Mouse (Mus musculus): ENCODE measurements around the gene Cwc22.
"Not testable (repeated sequence)": the region's sequence is repeated elsewhere in the genome, so short reads cannot be mapped to it uniquely, and the experiment has no call there.

Gene Cwc22

GRCm38 (mm10) chr2:77895906-77896570, 50.1 kb downstream of the Cwc22 start:
- DNase-seq, result not testable (repeated sequence)

- DNase-seq, result no peak
Measured at GRCm38 (mm10) chr2:77894896-77895295, 51.3 kb downstream of the Cwc22 start.

DNA sequence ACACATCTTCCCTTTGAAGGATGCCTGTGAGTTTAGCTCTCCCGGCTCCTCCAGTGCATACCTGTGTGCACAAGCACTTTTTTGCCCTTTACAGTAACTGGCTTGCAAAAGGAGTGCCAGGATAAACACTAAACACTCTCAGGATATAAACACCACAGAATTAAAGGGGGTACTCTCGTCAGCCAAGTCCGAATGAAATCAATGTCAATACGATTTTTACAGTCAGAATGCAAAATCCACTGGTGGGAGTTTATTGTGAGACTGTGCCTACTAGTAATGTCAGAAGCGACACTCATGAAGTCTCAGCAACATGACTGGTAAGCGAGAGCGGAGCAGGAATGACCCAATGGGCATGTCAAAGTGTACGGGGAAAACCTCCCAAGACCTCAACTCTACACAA, 52.7 kb downstream of the Cwc22 start:
- DNase-seq, result no peak

DNA sequence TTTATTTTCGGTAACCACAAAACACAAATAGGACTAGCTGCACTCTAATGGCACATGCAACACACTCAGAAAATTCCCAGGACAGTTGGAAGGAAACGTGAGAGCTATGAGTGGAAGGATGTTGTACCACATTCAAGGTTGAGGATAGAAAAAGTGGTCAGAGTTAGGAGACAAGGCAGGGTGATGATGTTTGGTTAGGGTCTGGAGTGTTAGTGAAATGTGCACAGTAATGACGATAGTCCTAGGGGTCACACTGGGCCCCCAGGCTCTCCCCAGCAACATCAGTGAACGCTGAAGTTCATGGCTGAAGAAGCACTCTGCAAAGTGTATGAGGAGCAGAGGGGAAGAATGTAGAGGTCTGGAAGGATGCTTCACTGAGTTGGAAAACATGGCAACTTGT, 53.6 kb downstream of the Cwc22 start:
- DNase-seq, result no peak

GRCm38 (mm10) chr2:77890836-77891438, 55.2 kb downstream of the Cwc22 start:
- DNase-seq, result no peak

DNA sequence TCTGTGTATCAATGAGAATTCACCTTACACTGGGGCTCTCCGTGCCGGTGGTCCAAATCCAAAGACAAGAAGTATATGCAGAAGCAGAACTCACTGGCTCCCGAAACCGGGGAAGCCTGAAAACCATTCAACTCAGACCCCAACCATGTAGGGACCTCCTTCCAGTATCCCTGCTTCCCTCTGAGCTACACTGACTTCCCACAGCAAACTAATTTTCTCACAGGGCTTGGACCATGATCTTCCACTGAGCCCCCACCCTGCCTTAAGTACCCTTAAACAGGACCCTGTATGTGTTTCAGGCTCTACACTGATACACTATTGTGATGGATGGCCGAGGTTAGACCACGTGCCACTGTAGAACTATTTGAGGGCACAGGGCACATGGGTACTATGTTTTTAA, 56.2 kb downstream of the Cwc22 start:
- DNase-seq, result no peak

DNA sequence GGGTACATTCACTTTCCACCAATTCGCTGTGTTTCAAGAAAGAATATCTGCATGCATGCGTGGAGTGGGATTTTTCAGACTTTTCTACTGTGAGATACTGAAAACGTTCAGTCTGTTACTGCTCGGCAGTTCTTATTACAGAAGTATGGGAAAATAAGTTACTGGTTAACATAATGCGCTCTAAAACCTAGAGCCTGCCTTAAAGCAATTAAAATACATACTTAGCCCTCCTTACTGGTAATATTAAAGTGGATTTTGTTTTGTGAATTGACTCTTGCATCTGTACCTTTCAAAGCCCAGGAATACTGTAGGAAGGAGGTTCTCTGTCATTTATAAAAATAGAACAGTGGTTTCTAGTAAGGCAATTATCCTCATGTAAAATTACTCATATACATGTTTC, 56.8 kb downstream of the Cwc22 start:
- no peak for DNase-seq

GRCm38 (mm10) chr2:77888826-77889225, 57.3 kb downstream of the Cwc22 start:
- no peak for DNase-seq

DNA sequence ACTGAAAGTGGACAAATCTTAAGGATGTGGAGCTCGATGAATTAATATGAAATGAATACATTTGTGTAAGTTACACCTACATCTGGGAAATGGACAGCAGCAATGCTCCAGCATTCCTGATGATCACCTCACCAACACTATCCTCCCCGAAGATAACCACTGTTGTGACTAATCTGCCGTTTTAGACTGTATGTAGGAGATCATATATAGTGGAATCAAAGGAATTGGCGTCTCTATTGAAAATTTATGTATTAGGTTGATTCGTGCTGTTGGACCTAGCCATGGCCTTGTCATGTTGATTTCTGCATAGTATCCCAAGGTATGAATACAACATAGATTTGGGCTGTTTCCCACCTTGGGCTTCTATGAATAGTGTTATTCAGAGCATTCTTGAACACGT, 58.1 kb downstream of the Cwc22 start:
- no peak for DNase-seq

- DNase-seq, result no peak
Measured at GRCm38 (mm10) chr2:77887166-77887565, 59.0 kb downstream of the Cwc22 start.

GRCm38 (mm10) chr2:77885491-77886130, 60.6 kb downstream of the Cwc22 start:
- DNase-seq, result no peak

DNA sequence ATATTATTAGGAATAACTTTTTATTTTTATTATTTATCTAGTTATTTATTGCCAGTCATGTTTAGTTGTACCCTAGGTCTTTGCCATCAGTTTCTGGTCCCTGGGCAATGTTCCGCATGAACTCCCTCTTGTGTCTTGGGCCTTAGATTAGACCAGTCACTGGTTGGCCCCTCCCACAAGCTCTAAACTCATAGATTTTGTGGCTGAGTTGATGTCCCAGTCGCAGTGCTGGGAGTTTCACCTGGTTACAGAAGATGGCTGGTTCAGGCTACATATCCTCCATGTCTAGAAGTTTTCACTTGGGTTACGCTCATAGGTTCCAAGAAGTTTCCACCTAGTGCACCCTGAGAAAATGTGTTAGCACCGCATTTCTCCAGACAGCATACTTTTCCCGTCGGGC, 61.1 kb downstream of the Cwc22 start:
- no peak for DNase-seq

DNA sequence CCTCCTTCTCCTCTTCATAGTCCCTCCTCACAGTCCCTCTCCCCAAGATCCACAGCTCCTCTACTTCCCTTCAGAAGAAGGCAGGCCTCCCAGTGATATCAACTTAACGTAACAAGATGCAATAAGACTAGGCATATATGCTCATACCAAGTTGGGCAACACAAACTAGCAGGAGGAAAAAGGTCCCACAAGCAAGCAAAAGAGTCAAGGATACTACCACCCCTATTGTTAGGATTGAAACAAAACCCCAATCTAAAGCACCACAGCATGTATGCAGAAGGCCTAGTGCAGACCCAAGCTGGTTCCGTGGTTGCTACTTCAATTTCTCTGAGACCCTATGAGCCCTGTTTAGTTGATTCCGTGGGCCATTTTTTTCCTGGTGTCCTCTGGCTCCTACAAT, 61.7 kb downstream of the Cwc22 start:
- no peak for DNase-seq

DNA sequence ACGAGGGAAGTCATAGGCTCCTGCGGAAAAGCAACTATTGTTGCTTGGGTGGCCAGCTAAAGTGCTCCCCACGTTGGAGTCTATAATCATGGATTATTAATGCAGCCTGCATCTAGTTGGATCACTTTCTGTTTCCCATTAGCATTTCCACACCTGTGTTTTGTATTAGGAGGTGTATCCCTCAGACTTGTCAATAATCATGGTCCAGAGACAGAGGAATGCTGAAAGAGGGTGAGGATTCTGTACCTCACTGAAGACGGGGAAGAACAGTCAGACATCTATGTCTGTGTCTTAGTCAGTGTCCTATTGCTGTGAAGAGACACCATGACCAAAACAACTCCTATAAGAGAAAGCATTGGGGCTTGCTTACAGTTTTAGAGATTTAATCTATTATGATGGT, 63.2 kb downstream of the Cwc22 start:
- no peak for DNase-seq

- DNase-seq, result no peak
Measured at GRCm38 (mm10) chr2:77881301-77882199, 64.6 kb downstream of the Cwc22 start.

DNA sequence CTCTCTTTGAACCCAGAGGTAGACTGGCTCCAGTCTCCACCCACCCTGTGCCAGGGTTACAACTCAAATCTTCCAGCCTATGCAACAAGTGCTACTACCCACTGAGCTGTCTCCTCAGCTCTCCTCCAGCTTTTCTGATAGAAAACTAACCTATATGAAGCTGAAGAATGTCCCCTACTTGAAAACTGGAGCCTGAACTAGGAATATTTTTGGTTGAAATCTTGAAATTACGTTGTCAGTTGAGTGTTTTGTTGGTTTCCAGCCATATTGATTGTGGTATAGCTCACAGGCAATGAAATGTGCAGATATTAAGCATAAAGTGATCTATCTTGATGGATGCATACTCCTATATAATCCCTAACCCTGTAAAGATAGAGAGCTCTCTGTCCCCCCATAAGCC, 65.8 kb downstream of the Cwc22 start:
- DNase-seq, result no peak

DNA sequence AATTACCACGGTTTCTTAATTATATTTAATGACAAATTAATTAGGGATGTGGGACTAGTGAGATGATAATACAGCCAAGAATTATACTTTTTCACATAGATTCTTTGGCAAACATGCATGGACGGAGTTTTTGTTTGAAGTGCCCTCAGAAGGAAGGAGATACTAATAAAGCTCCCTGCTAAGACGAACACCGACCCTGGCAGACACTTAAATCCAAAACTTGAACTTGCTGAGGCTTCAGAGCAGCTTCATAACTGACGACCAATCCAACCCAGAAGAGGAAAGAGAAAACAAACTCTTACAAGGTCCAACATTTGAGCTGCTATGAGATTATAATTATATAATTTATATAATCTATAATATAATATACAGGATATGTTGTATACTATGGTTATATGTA, 66.4 kb downstream of the Cwc22 start:
- no peak for DNase-seq

DNA sequence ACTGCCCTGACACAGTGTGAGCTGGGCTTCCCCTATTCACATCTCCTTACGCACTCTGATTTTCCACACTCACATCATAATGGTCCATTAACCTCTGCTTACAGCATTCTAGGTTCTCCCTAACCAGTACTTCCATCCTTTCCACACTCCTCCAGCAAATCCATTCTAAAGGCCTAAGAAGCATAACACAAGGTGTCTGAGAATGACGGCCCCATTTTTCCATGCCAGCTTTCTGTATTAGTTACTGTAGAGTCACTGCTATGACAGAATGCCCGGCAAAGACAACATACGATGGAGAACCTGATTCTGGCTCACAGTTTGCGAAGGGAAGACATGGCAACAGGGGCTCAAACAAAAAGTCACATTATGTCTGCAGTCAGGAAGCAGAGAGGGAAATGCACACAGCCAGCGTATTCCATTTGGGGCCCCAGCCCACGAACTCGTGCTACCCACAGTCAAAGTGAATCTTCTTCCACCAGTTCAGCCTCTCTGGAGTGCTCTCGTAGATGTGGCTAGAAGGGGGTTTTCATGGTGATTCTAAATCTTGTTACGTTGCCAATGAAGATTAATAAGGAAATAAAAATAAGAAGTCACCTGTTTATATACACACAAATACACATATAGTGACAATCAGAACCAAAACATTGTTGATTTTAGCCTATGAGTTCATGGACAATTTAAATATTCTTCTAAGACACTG, 68.9 kb downstream of the Cwc22 start:
- DNase-seq, result no peak

DNA sequence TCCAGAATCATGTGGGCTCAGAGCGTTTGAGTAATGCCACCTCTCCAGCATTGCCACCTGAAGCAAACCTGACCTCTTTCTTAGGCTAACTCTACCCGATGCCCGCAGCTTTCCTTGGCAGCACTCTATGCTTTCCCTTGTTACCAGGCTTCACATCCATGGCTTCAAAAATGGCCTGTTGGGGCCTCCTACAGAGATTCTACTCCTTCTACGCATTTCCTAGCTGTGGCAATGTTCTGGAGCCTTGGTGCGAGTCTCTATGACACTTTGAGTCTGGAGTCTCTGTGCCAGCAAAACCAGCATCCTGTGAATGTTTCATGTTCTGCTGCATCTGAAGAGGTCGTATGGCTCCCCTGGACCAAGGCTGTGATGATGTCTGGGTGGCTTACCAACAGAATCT, 69.8 kb downstream of the Cwc22 start:
- no peak for DNase-seq

GRCm38 (mm10) chr2:77875516-77875915, 70.7 kb downstream of the Cwc22 start:
- DNase-seq, result no peak

DNA sequence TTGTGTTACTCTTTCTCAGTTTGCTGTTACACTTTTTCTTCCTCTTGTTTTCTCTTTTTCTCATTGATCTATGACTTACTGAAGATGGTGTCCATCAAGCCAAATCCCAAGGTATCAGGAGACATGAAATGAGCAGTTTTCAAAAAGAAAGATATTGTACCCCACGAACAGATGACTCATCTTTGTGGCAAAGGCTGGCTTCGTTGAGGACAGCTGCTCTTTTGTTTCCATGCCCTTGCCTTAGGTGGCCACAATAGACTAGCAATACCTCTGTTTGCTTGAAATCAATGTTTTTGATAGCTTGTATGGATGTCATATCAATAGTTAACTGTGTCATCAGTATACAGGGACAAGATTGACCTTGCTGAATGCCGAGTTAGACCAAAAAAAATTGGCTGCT, 71.5 kb downstream of the Cwc22 start:
- DNase-seq, result no peak

- no peak for DNase-seq
Measured at GRCm38 (mm10) chr2:77873806-77874205, 72.4 kb downstream of the Cwc22 start.

DNA sequence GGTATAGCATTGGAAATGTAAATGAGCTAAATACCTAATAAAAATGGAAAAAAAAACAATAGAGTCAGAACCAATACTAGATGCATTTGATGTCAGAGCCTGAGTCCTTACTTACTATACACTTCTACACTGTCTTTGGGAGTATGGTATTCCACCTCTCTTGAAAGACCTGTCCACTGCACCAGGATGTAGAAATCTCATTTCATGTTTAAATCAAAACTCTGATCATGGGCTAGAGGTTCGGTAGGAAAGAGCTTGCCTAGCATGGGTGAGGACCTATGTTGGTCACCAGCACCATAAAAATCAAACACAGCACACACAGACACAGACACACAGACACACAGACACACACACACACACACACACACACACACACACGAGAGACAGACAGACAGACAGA, 73.5 kb downstream of the Cwc22 start:
- no peak for DNase-seq

Measured in kidney, adult 8-10 months (tissue).